Mouse (Mus musculus): ENCODE data around the gene Kif1c. TPM values are rescaled to one million over a fixed set of nuclear protein-coding genes. Genes with fewer than 3 reads are reported as not detected.
"Not testable (repeated sequence)": the region's sequence is repeated elsewhere in the genome, so short reads cannot be mapped to it uniquely, and the experiment has no call there.

Gene Kif1c
- total and polyA plus RNA-seq, 2 experiments from 2014 or later = 1.9 to 31.5 TPM

DNA sequence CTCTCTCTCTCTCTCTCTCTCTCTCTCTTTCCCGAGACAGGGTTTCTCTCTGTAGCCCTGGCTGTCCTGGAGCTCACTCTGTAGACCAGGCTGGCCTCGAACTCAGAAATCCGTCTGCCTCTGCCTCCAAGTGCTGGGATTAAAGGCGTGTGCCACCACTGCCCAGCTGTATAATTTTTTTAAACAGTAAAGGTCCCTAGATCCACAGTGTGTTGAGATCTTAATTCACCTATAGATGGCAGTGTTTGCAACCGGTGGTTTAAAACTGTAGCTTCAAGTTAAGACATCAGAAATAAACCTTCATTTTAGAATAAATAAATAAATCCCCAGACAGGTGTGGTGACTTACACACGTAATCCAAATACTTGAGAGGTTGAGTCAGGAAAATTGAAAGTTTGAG, 77.7 kb downstream of the Kif1c start:
- not testable (repeated sequence) for H3K9ac ChIP-seq (replicated peaks; ENCODE audit: low read length); H3K4me2 ChIP-seq (ENCODE audit: low read depth, low read length); H3K27ac ChIP-seq; H3K36me3 ChIP-seq (ENCODE audit: insufficient read depth, low read length); H3K27me3 ChIP-seq (ENCODE audit: insufficient read depth, low read length); H3K9me3 ChIP-seq (ENCODE audit: low read length); H3K4me3 ChIP-seq (ENCODE audit: low read length); H3K4me1 ChIP-seq (ENCODE audit: insufficient read depth, low read length)
- WGBS = 27% methylated on average over 6 of the region's 6 CpGs
- peak; percentile 64 for TF ChIP-seq CTCF (IDR thresholded peaks at IDR 0.05; ENCODE audit: low read depth)
- ATAC-seq = peak; percentile 59
- peak; percentile 73 for DNase-seq (ENCODE audit: low spot score)

Small RNAs within 50 kb of the gene (microRNA-seq; reads per million reads assigned to microRNA genes)
- gene Gm22760 (0 reads per million in 2 experiments), gene Mir6925 (0.35 to 0.72 reads per million in 2 experiments)

Other genes with a start within 250 kb of the Kif1c start
- gene Med11, start 248.6 kb upstream of the Kif1c start, total RNA-seq (2014; rRNA removed) = 22.9 and 23.7 TPM in 2 replicates
- gene Med11, start 248.6 kb upstream of the Kif1c start, polyA plus RNA-seq (2015; fragmentation: Nextera tagmentation; extraction: Ambion mirVana) = 29.3 and 30.5 TPM in 2 replicates
- 0.11 and 1.2 TPM in 2 replicates for gene Zmynd15, start 241.1 kb upstream of the Kif1c start, total RNA-seq (2014; rRNA removed)
- gene Zmynd15, start 241.1 kb upstream of the Kif1c start, polyA plus RNA-seq (2015; fragmentation: Nextera tagmentation; extraction: Ambion mirVana) = 0.39 and 0.96 TPM in 2 replicates
- gene Cxcl16, start 240.6 kb upstream of the Kif1c start, total RNA-seq (2014; rRNA removed) = 2.8 and 3.3 TPM in 2 replicates
- 3.4 and 4.1 TPM in 2 replicates for gene Cxcl16, start 240.6 kb upstream of the Kif1c start, polyA plus RNA-seq (2015; fragmentation: Nextera tagmentation; extraction: Ambion mirVana)
- 4.9 and 17.1 TPM in 2 replicates for gene Tm4sf5, start 195.3 kb upstream of the Kif1c start, total RNA-seq (2014; rRNA removed)
- gene Tm4sf5, start 195.3 kb upstream of the Kif1c start, polyA plus RNA-seq (2015; fragmentation: Nextera tagmentation; extraction: Ambion mirVana) = 6.9 and 8.6 TPM in 2 replicates
- gene Vmo1, start 185.9 kb upstream of the Kif1c start, total RNA-seq (2014; rRNA removed) = not detected in 2 replicates
- not detected in 2 replicates for gene Vmo1, start 185.9 kb upstream of the Kif1c start, polyA plus RNA-seq (2015; fragmentation: Nextera tagmentation; extraction: Ambion mirVana)
- not detected in 2 replicates for gene Gltpd2, start 181.4 kb upstream of the Kif1c start, total RNA-seq (2014; rRNA removed)
- gene Gltpd2, start 181.4 kb upstream of the Kif1c start, polyA plus RNA-seq (2015; fragmentation: Nextera tagmentation; extraction: Ambion mirVana) = 0.24 and 0.31 TPM in 2 replicates
- gene Psmb6, start 175.2 kb upstream of the Kif1c start, total RNA-seq (2014; rRNA removed) = 409 and 504 TPM in 2 replicates
- 829 and 887 TPM in 2 replicates for gene Psmb6, start 175.2 kb upstream of the Kif1c start, polyA plus RNA-seq (2015; fragmentation: Nextera tagmentation; extraction: Ambion mirVana)
- not detected in 2 replicates for gene Gm40193, start 167.6 kb upstream of the Kif1c start, total RNA-seq (2014; rRNA removed)
- gene Gm40193, start 167.6 kb upstream of the Kif1c start, polyA plus RNA-seq (2015; fragmentation: Nextera tagmentation; extraction: Ambion mirVana) = not detected in 2 replicates
- 46.0 and 64.3 TPM in 2 replicates for gene Pld2, start 160.5 kb upstream of the Kif1c start, total RNA-seq (2014; rRNA removed)
- gene Pld2, start 160.5 kb upstream of the Kif1c start, polyA plus RNA-seq (2015; fragmentation: Nextera tagmentation; extraction: Ambion mirVana) = 17.7 and 19.1 TPM in 2 replicates
- 56.6 and 73.3 TPM in 2 replicates for gene Mink1, start 137.7 kb upstream of the Kif1c start, total RNA-seq (2014; rRNA removed)
- 13.6 and 15.2 TPM in 2 replicates for gene Mink1, start 137.7 kb upstream of the Kif1c start, polyA plus RNA-seq (2015; fragmentation: Nextera tagmentation; extraction: Ambion mirVana)
- gene 4930544D05Rik, start 84.7 kb upstream of the Kif1c start, total RNA-seq (2014; rRNA removed) = not detected in 2 replicates
- gene 4930544D05Rik, start 84.7 kb upstream of the Kif1c start, polyA plus RNA-seq (2015; fragmentation: Nextera tagmentation; extraction: Ambion mirVana) = not detected in 2 replicates
- 4.5 TPM in 1 of 2 replicates, not detected in the other for gene Chrne, start 81.3 kb upstream of the Kif1c start, total RNA-seq (2014; rRNA removed)
- gene Chrne, start 81.3 kb upstream of the Kif1c start, polyA plus RNA-seq (2015; fragmentation: Nextera tagmentation; extraction: Ambion mirVana) = 0.42 and 0.59 TPM in 2 replicates
- gene Gp1ba, start 61.4 kb upstream of the Kif1c start, total RNA-seq (2014; rRNA removed) = not detected in 2 replicates
- 0.24 and 0.42 TPM in 2 replicates for gene Gp1ba, start 61.4 kb upstream of the Kif1c start, polyA plus RNA-seq (2015; fragmentation: Nextera tagmentation; extraction: Ambion mirVana)
- 70.2 and 87.3 TPM in 2 replicates for gene Rnf167, start 53.3 kb upstream of the Kif1c start, total RNA-seq (2014; rRNA removed)
- gene Rnf167, start 53.3 kb upstream of the Kif1c start, polyA plus RNA-seq (2015; fragmentation: Nextera tagmentation; extraction: Ambion mirVana) = 100 and 105 TPM in 2 replicates
- 154 and 160 TPM in 2 replicates for gene Slc25a11, start 53.1 kb upstream of the Kif1c start, total RNA-seq (2014; rRNA removed)
- 168 and 171 TPM in 2 replicates for gene Slc25a11, start 53.1 kb upstream of the Kif1c start, polyA plus RNA-seq (2015; fragmentation: Nextera tagmentation; extraction: Ambion mirVana)
- 460 and 560 TPM in 2 replicates for gene Pfn1, start 45.9 kb upstream of the Kif1c start, total RNA-seq (2014; rRNA removed)
- 606 and 634 TPM in 2 replicates for gene Pfn1, start 45.9 kb upstream of the Kif1c start, polyA plus RNA-seq (2015; fragmentation: Nextera tagmentation; extraction: Ambion mirVana)
- gene Eno3, start 43.3 kb upstream of the Kif1c start, total RNA-seq (2014; rRNA removed) = 12.4 and 17.7 TPM in 2 replicates
- 5.9 and 8.3 TPM in 2 replicates for gene Eno3, start 43.3 kb upstream of the Kif1c start, polyA plus RNA-seq (2015; fragmentation: Nextera tagmentation; extraction: Ambion mirVana)
- 31.9 and 43.1 TPM in 2 replicates for gene Spag7, start 31.1 kb upstream of the Kif1c start, total RNA-seq (2014; rRNA removed)
- gene Spag7, start 31.1 kb upstream of the Kif1c start, polyA plus RNA-seq (2015; fragmentation: Nextera tagmentation; extraction: Ambion mirVana) = 138 and 142 TPM in 2 replicates
- 23.2 and 26.7 TPM in 2 replicates for gene Camta2, start 12.4 kb upstream of the Kif1c start, total RNA-seq (2014; rRNA removed)
- gene Camta2, start 12.4 kb upstream of the Kif1c start, polyA plus RNA-seq (2015; fragmentation: Nextera tagmentation; extraction: Ambion mirVana) = 24.5 and 24.6 TPM in 2 replicates
- 0.72 and 0.94 TPM in 2 replicates for gene Inca1, start 393 bp upstream of the Kif1c start, total RNA-seq (2014; rRNA removed)
- gene Inca1, start 393 bp upstream of the Kif1c start, polyA plus RNA-seq (2015; fragmentation: Nextera tagmentation; extraction: Ambion mirVana) = 2.3 and 3.1 TPM in 2 replicates
- 6.8 and 9.8 TPM in 2 replicates for gene Zfp3, start 63.7 kb downstream of the Kif1c start, total RNA-seq (2014; rRNA removed)
- 10.2 and 11.2 TPM in 2 replicates for gene Zfp3, start 63.7 kb downstream of the Kif1c start, polyA plus RNA-seq (2015; fragmentation: Nextera tagmentation; extraction: Ambion mirVana)
- not detected in 2 replicates for gene Scimp, start 112.0 kb downstream of the Kif1c start, total RNA-seq (2014; rRNA removed)
- gene Scimp, start 112.0 kb downstream of the Kif1c start, polyA plus RNA-seq (2015; fragmentation: Nextera tagmentation; extraction: Ambion mirVana) = 0.14 TPM in 1 of 2 replicates, not detected in the other
- 45.7 and 47.1 TPM in 2 replicates for gene Rabep1, start 144.2 kb downstream of the Kif1c start, total RNA-seq (2014; rRNA removed)
- gene Rabep1, start 144.2 kb downstream of the Kif1c start, polyA plus RNA-seq (2015; fragmentation: Nextera tagmentation; extraction: Ambion mirVana) = 101 and 104 TPM in 2 replicates

Measured in hindbrain, postnatal 0 days (tissue).